Mouse (Mus musculus) forebrain, embryonic 13.5 days (tissue): Measurements from ENCODE around the gene Commd9. TPM values are rescaled to one million over a fixed set of nuclear protein-coding genes. Genes with fewer than 3 reads are reported as not detected.

Source experiments
- ATAC-seq: fragments of 200-750 bp; cut with Nextera tagmentation; 2 replicates; pipeline ENCODE4 v1.8.0; 2017
- H3K27ac ChIP-seq: fragments of 300-500 bp; sonication (generic); 2 replicates; pipeline ENCODE4 v1.5.1; 2015; ENCODE audit warnings: inconsistent platforms, mild to moderate bottlenecking, moderate library complexity
- H3K27me3 ChIP-seq: fragments of 300-500 bp; sonication (generic); 2 replicates; pipeline ENCODE4 v1.6.1; 2015; ENCODE audit warnings: mild to moderate bottlenecking, inconsistent platforms
- H3K36me3 ChIP-seq: fragments of 300-500 bp; sonication (generic); 2 replicates; pipeline ENCODE4 v1.6.1; 2015; ENCODE audit warnings: mild to moderate bottlenecking, inconsistent platforms; ENCODE audit not compliant: poor library complexity, severe bottlenecking
- H3K4me1 ChIP-seq: fragments of 300-500 bp; sonication (generic); 2 replicates; pipeline ENCODE4 v1.6.1; 2015; ENCODE audit warnings: inconsistent platforms
- H3K4me2 ChIP-seq: fragments of 300-500 bp; sonication (generic); 2 replicates; pipeline ENCODE4 v1.6.1; 2015; ENCODE audit warnings: inconsistent platforms, mild to moderate bottlenecking, moderate library complexity
- H3K4me3 ChIP-seq: fragments of 300-500 bp; sonication (generic); 2 replicates; pipeline ENCODE4 v1.5.1; 2015; ENCODE audit warnings: mild to moderate bottlenecking, inconsistent platforms
- H3K9ac ChIP-seq: fragments of 300-500 bp; sonication (generic); 2 replicates; pipeline ENCODE4 v1.6.1; 2015; ENCODE audit warnings: mild to moderate bottlenecking, inconsistent platforms
- H3K9me3 ChIP-seq: fragments of 300-500 bp; sonication (generic); replicated peaks from 2 replicates; pipeline ENCODE4 v1.6.1; 2016; ENCODE audit warnings: inconsistent platforms
- WGBS: fragments of 180-500 bp; shearing (Covaris S2); methylation state at CpG from one replicate; pipeline ENCODE4 v1.1.7; 2015; 5-methylcytosine and 5-hydroxymethylcytosine counted together
- polyA plus RNA-seq: library from polyadenylated mRNA; unstranded; fragments of >200 nt; fragmentation: Nextera tagmentation; extraction: Ambion mirVana; gene quantifications from 2 replicates; pipeline ENCODE4 v1.2.1, GENCODE M21; 2015

The Commd9 gene
- polyA plus RNA-seq, 1 experiment from 2014 or later, result 86.8 TPM

DNA sequence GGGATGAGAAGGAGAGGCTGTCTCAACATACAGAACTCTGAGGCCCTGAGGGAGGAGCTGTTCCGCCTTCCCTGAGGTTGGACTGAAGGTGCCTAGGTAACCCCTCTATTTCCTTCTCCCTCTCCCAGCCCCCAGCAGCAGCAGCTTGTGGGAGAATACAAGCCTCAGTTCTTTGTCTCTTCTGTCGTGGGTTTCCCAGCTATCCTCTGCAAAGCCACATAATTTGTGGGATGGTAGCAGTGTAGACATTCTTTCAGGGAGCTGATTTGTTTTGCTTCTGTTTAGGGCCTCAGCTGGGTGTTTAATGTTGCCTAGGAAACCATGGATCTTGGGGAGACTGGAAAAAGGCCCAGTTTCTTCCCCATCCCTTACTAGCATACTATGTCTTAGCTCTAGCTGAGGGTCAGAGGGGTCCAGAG lies 34.1 kb downstream of the Commd9 start:
- Histone ChIP-seq H3K9me3 (no peaks in the 10 kb centered on the region), H3K9ac (no peak overlapping the region), H3K4me3 (no peak overlapping the region), H3K36me3 (no peaks in the 10 kb centered on the region), H3K27me3 (no peaks in the 10 kb centered on the region), H3K27ac (peak overlapping the region; percentile 48; the same call in 1 of the 2 replicates), H3K4me1 (peaks cover 18% of the 10 kb centered on the region), H3K4me2 (no peak overlapping the region)
- WGBS, result 28% methylated on average over 2 of the region's 2 CpGs
- ATAC-seq, result peak; percentile 19; the same call in 1 of the 2 replicates

DNA sequence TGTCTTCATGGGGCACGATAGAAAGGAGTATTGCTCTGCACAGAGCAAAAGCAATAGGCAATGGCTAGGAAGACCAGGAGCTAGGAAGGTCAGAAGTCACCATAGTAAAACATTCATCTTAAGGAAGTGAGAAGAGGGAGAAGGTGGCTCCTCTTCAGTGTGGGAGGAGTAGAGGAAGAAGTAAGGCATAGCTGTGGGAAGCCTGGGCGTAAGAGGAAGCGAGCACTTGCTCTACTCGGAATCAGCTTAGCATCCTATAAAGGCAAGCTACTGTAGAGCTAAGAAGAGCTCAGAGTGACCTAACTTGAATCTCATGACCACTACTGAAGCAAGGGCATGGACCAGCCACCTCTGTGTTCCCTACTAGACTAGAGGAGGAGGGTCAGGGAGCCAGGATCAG lies 36.3 kb downstream of the Commd9 start:
- H3K9me3 ChIP-seq, result no peaks in the 10 kb centered on the region
- H3K4me1 ChIP-seq, result peaks cover 27% of the 10 kb centered on the region
- no peak overlapping the region for H3K27ac ChIP-seq
- H3K4me3 ChIP-seq, result no peak overlapping the region
- no peak overlapping the region for H3K4me2 ChIP-seq
- H3K36me3 ChIP-seq, result no peaks in the 10 kb centered on the region
- 98% methylated on average over 4 of the region's 4 CpGs for WGBS
- H3K27me3 ChIP-seq, result no peaks in the 10 kb centered on the region
- ATAC-seq, result no peak
- no peak overlapping the region for H3K9ac ChIP-seq

DNA sequence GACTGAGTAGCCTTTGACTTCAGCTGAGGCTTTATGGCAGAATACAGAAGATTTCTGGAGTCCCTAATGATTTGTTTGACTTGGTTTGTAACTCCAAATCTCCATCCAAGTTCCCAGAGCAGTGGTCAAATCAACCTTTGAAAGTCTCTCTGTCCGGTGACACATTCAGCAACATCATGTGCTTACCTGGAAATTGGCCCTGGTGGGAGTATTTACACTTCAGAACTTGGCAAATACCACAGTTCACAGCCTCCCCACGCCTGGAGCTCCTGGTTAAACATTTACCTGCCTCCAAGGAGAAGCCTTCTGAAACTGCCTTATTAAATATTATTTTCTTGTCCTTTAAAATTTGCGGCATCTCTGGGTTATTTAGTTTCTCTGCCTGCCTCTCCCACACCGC lies 37.1 kb downstream of the Commd9 start:
- WGBS, result 87% methylated on average over 4 of the region's 4 CpGs
- H3K9ac ChIP-seq, result no peak overlapping the region
- no peak for ATAC-seq

DNA sequence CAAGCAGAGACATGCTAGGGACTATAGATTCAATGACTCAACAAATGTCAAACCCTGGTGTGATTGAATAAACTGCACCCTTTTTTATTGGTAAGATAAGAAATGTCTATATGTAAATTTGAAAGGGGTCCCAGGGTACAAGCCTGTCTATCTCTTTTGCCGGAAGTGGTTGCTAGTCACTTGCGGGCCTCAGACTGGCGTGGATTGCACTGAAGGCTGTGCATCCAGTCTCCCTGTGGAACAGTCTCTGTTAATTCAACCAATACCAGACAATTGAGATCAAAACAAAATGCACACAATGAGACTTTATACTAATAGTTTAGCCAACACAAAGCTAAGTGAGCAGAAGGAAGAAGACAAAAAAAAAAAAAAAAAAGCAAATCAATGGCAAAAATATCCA lies 39.1 kb downstream of the Commd9 start:
- Histone ChIP-seq H3K36me3 (no peaks in the 10 kb centered on the region), H3K27ac (no peak overlapping the region), H3K4me3 (no peak overlapping the region), H3K9ac (no peak overlapping the region), H3K27me3 (no peaks in the 10 kb centered on the region), H3K9me3 (no peaks in the 10 kb centered on the region), H3K4me2 (no peak overlapping the region), H3K4me1 (peaks cover 22% of the 10 kb centered on the region)
- no peak for ATAC-seq
- 55% methylated on average over 3 of the region's 3 CpGs for WGBS

More for the DNA sequence above, 37.1 kb downstream of the Commd9 start:
- Histone ChIP-seq H3K4me3 (no peak overlapping the region), H3K9me3 (no peaks in the 10 kb centered on the region), H3K27ac (no peak overlapping the region), H3K36me3 (no peaks in the 10 kb centered on the region), H3K27me3 (no peaks in the 10 kb centered on the region), H3K4me1 (peaks cover 27% of the 10 kb centered on the region), H3K4me2 (no peak overlapping the region)

DNA sequence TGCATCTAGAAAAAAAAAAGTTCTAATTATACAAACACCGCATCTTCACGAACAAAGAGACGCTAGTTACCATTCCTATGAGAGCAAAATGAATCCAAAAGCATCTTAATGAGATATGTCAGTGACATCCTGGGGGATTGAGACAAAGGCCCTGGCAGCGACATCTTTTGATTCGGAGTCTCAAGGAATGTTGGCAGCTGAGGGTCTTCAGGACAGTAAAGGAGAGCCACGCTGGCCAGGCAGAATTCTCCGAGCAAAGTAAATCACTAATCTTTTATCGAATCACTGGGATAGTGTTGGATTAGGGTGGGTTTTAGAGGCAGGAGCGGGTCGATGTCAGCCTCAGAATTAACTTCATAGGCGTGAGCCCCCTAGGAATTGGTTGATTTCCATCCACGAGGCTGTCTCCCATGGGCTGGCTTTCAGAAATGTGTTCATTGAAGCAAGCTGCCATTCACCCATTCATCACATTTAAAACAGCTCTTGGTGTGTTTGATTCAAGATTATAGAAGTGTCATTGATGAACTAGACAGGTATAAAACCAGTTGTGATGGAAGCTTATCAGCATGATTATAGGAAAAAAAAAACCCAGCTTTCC lies 39.6 kb downstream of the Commd9 start:
- Histone ChIP-seq H3K4me3 (no peak overlapping the region), H3K4me2 (peak overlapping the region; percentile 13; the same call in 1 of the 2 replicates), H3K9me3 (no peaks in the 10 kb centered on the region), H3K27me3 (no peaks in the 10 kb centered on the region), H3K27ac (no peak overlapping the region), H3K9ac (no peak overlapping the region), H3K36me3 (no peaks in the 10 kb centered on the region), H3K4me1 (peaks cover 17% of the 10 kb centered on the region)
- ATAC-seq, result 0 out of 2 replicates have a peak, but pooled peaks have one; percentile 33
- 26% methylated on average over 12 of the region's 12 CpGs for WGBS

DNA sequence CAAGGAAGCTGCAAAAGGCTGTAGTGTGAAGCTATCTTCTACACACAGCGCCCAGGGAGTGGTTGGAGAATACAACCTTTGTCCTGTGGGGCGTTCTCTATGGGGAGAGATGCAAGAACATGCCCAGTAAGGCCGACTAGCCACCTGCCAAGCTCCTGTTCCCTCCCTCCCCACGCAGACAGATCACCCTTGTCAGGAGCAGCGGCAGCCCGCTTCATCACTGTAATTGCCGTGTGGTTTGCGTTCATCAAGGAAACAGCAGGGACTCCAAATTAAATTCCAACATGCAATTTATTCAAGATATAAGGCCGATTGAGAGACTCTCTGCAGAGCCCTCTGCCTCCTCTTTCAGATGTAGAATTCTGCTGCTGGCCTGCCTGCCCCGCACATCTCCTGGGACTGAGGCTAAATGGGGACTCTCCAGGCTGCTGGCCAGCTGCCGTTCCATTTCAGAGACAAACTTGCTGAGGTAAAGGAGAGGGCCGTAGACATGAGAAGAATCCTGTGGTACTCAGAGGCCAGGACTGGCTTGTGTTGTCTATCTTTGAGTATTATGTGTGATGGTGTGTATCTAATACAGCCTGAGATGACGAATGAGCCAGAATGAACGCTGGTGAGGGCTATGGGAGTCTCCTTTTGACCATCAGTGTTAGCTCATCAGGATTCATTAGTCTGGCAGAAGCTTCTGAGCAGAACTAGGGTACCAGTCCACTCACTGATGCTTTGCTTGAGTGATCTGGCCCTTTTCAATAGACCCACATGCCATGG lies 46.3 kb downstream of the Commd9 start:
- no peaks in the 10 kb centered on the region for H3K36me3 ChIP-seq
- 70% methylated on average over 14 of the region's 14 CpGs for WGBS
- H3K4me3 ChIP-seq, result no peak overlapping the region
- H3K4me2 ChIP-seq, result no peak overlapping the region
- H3K27me3 ChIP-seq, result no peaks in the 10 kb centered on the region
- no peaks in the 10 kb centered on the region for H3K9me3 ChIP-seq
- peak overlapping the region; percentile 42; the same call in 1 of the 2 replicates for H3K27ac ChIP-seq
- H3K9ac ChIP-seq, result no peak overlapping the region
- ATAC-seq, result peak; percentile 48; the same call in 1 of the 2 replicates
- peaks cover 10% of the 10 kb centered on the region; the same call in 1 of the 2 replicates for H3K4me1 ChIP-seq

DNA sequence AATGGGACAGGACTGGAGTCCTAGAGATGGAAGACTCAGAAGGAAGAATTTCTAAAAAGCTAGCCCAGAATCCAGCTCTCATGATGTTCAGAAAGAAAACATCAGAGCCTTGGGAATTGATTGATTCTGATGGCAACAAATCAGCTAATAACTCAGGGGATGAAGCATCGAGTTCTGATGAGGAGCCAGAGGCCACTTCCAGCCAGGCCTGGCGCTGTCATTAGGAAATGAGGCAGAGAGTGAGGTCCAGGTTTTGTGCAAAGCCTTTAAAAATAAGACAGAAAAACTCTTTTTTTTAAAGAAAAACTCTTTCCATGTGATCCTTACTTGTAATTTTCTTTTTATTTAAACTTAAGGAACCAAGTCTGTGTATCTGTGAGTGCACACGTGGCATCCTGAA lies 47.3 kb downstream of the Commd9 start:
- no peak overlapping the region for H3K4me3 ChIP-seq
- H3K9ac ChIP-seq, result no peak overlapping the region
- no peak for ATAC-seq
- no peaks in the 10 kb centered on the region for H3K27me3 ChIP-seq
- no peaks in the 10 kb centered on the region for H3K9me3 ChIP-seq
- no peak overlapping the region for H3K4me2 ChIP-seq
- H3K27ac ChIP-seq, result no peak overlapping the region
- H3K4me1 ChIP-seq, result peaks cover 10% of the 10 kb centered on the region; the same call in 1 of the 2 replicates
- H3K36me3 ChIP-seq, result no peaks in the 10 kb centered on the region
- WGBS, result 90% methylated on average over 3 of the region's 3 CpGs

DNA sequence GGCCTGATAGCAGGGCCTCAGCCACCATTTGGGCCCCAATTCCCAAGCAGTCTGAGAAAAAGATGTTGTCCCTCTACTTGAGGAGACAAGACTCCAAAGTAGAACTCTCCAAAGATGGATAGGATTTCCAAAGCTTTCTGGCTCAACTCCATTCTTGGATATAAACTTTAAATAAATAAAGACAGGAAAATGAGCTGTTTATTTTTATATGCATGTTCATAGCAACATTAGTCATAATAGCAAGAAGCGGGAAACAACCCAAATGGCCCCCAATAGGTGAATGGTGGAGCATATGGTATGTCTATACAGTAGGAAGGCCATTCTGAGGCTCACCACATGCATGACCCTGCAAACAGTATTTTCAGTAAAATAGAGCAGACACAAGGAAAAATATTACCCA lies 49.0 kb downstream of the Commd9 start:
- WGBS, result 95% methylated on average over 1 of the region's 1 CpGs
- peaks cover 10% of the 10 kb centered on the region; the same call in 1 of the 2 replicates for H3K4me1 ChIP-seq
- no peak for ATAC-seq
- H3K9ac ChIP-seq, result no peak overlapping the region
- H3K36me3 ChIP-seq, result no peaks in the 10 kb centered on the region
- no peak overlapping the region for H3K4me3 ChIP-seq
- H3K9me3 ChIP-seq, result no peaks in the 10 kb centered on the region
- H3K27ac ChIP-seq, result no peak overlapping the region
- H3K27me3 ChIP-seq, result no peaks in the 10 kb centered on the region
- H3K4me2 ChIP-seq, result no peak overlapping the region

DNA sequence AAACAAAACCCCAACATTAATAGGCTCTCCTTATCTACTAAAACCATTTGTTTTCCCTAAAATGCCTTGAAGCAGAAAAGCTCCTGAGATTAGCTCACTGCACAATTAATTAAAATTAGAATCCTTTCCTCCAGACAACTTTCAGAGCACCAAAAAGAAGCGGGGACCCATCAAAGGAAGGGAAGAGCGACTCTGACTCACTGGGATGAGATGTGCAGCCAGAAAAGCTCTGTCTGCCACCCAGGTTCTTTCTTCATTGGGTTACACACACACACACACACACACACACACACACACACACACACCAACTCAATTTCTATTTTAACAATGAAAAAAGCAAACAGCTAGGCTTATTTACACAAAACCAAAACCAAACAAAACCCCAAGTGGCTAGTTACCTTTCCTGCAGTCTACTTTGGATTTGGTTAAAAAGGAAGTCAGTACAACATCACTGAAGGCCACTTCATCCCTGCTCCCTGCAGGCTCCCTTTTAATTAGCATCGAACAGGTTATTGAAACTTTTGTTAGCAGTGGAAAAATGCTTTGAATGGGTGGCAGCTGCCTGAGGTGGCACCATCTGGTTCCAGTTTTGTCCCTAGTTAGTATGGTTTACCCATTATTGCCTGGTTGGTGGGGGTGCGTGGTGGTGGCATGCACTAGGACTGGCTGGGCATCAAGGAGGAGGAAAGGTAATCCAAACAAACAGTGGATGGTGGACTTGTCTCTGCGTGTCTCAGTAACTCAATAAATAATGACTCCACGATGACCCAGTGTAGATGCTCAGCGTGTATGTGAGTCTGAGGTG lies 64.9 kb downstream of the Commd9 start:
- Histone ChIP-seq H3K4me1 (peaks cover 19% of the 10 kb centered on the region), H3K36me3 (peaks cover 34% of the 10 kb centered on the region), H3K4me2 (no peak overlapping the region), H3K27me3 (no peaks in the 10 kb centered on the region), H3K27ac (peak overlapping the region; percentile 65), H3K9ac (no peak overlapping the region), H3K4me3 (no peak overlapping the region), H3K9me3 (no peaks in the 10 kb centered on the region)
- peak; percentile 65; the same call in 1 of the 2 replicates for ATAC-seq
- WGBS, result 27% methylated on average over 7 of the region's 7 CpGs

Other genes starting within 250 kb of the Commd9 start
- 0.06 and 0.08 TPM in 2 replicates for gene Rag1, start 236.7 kb upstream of the Commd9 start, polyA plus RNA-seq
- 53.6 and 59.0 TPM in 2 replicates for gene B230118H07Rik, start 236.7 kb upstream of the Commd9 start, polyA plus RNA-seq
- gene Traf6, start 207.8 kb upstream of the Commd9 start, polyA plus RNA-seq, result 10.4 and 12.2 TPM in 2 replicates
- 8.7 and 11.6 TPM in 2 replicates for gene Prr5l, start 3.2 kb upstream of the Commd9 start, polyA plus RNA-seq